Mouse (Mus musculus) stomach, embryonic 16.5 days (tissue): Measurements from ENCODE around the gene Map3k5. TPM values are rescaled to one million over a fixed set of nuclear protein-coding genes. Genes with fewer than 3 reads are reported as not detected.

Experiments used
- ATAC-seq: fragments of 200-750 bp; cut with Nextera tagmentation; 2 replicates; pipeline ENCODE4 v1.8.0; 2017; ENCODE audit warnings: moderate number of reproducible peaks, moderate TSS enrichment; ENCODE audit not compliant: insufficient read depth, low FRiP score
- H3K27ac ChIP-seq: fragments of 300-500 bp; sonication (generic); 2 replicates; pipeline ENCODE4 v1.5.1; 2014; ENCODE audit warnings: low read length
- H3K27me3 ChIP-seq: fragments of 300-500 bp; sonication (generic); 2 replicates; pipeline ENCODE4 v1.6.1; 2014; ENCODE audit warnings: low read length, control low read depth, mixed read lengths; ENCODE audit not compliant: control insufficient read depth, insufficient read depth
- H3K36me3 ChIP-seq: fragments of 300-500 bp; sonication (generic); 2 replicates; pipeline ENCODE4 v1.6.1; 2014; ENCODE audit warnings: low read length; ENCODE audit not compliant: control insufficient read depth, insufficient read depth
- H3K4me1 ChIP-seq: fragments of 300-500 bp; sonication (generic); 2 replicates; pipeline ENCODE4 v1.6.1; 2014; ENCODE audit warnings: low read length, control low read depth, mixed read lengths; ENCODE audit not compliant: control insufficient read depth, insufficient read depth
- H3K4me2 ChIP-seq: fragments of 300-500 bp; sonication (generic); 2 replicates; pipeline ENCODE4 v1.6.1; 2014; ENCODE audit warnings: low read depth, low read length, mixed read lengths
- H3K4me3 ChIP-seq: fragments of 300-500 bp; sonication (generic); replicated peaks from 2 replicates; pipeline ENCODE4 v1.5.1; 2014; ENCODE audit warnings: mild to moderate bottlenecking, low read length
- H3K9ac ChIP-seq: fragments of 300-500 bp; sonication (generic); 2 replicates; pipeline ENCODE4 v1.6.1; 2014; ENCODE audit warnings: low read length
- H3K9me3 ChIP-seq: fragments of 300-500 bp; sonication (generic); replicated peaks from 2 replicates; pipeline ENCODE4 v1.6.1; 2016; ENCODE audit warnings: low read length, control low read depth; ENCODE audit not compliant: control insufficient read depth
- WGBS: fragments of 180-500 bp; shearing (Covaris S2); extraction: QIAGEN DNeasy Blood & Tissue Kit; methylation state at CpG from one replicate; pipeline ENCODE4 v1.1.7; 2014; 5-methylcytosine and 5-hydroxymethylcytosine counted together
- polyA plus RNA-seq: library from polyadenylated mRNA; unstranded; fragments of >200 nt; fragmentation: Nextera tagmentation; extraction: Ambion mirVana; gene quantifications from 2 replicates; pipeline ENCODE4 v1.2.1, GENCODE M21; 2015

Map3k5 gene
- polyA plus RNA-seq, 1 experiment from 2014 or later: 2.7 TPM

DNA sequence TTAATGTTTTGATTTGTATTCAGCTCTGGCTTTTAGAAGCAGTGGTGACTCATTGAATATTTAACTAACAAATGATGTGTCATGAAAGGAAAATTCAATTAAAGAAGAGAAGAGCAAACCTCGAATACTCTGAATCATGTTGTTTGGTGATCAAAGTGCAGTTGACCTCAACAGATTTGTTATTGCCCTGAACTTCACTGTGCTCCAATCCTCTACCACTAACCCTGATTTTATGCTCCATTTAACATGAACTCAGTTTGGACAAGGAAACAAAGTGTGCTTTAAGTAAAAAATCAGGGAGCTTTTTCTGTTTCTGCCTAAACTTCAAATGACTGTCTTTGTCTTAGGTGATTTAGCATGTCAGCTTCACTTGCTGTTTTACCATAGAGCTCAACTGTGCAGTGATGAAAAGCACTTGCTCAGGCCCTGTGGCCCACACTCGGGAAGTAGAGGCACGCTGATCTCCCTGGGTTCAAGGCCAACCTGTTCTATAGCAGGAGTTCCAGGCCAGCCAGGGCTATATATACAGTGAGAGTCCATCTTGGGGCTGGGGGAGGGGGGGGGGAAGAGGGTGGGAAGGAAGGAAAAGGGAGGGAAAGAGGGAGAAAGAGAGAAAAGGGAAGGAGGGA is 57.1 kb downstream of the Map3k5 start:
- no peaks in the 10 kb centered on the region for H3K4me1 ChIP-seq
- H3K9me3 ChIP-seq: no peaks in the 10 kb centered on the region
- WGBS: 54% methylated on average over 3 of the region's 3 CpGs
- no peak overlapping the region for H3K4me3 ChIP-seq
- H3K9ac ChIP-seq: no peak overlapping the region
- no peak overlapping the region for H3K27ac ChIP-seq
- peaks cover 4% of the 10 kb centered on the region; the same call in 1 of the 2 replicates for H3K36me3 ChIP-seq
- no peak for ATAC-seq
- no peak overlapping the region for H3K4me2 ChIP-seq
- no peaks in the 10 kb centered on the region for H3K27me3 ChIP-seq

DNA sequence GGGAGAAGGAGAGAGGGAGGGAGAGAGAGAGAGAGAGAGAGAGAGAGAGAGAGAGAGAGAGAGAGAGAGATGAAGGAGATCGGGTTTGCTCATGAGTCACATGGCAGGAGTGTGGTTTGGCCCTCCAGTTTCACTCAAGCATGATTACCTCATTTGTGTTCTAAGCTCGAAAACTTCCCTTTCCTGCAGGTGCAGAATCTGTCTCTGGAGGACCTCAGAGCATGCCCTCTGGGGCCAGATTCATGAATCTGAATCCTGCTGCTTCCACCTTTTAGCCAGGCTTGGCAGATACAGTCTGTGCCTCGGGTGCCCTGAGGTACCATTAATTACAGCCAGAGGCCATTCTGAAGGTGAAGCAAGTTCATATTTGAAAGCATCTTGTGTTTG is 57.6 kb downstream of the Map3k5 start:
- Histone ChIP-seq H3K9ac (no peak overlapping the region), H3K27ac (no peak overlapping the region), H3K4me1 (no peaks in the 10 kb centered on the region), H3K4me2 (no peak overlapping the region), H3K27me3 (no peaks in the 10 kb centered on the region), H3K4me3 (no peak overlapping the region), H3K9me3 (no peaks in the 10 kb centered on the region), H3K36me3 (no peaks in the 10 kb centered on the region)
- 9% methylated on average over 3 of the region's 3 CpGs for WGBS
- no peak for ATAC-seq

DNA sequence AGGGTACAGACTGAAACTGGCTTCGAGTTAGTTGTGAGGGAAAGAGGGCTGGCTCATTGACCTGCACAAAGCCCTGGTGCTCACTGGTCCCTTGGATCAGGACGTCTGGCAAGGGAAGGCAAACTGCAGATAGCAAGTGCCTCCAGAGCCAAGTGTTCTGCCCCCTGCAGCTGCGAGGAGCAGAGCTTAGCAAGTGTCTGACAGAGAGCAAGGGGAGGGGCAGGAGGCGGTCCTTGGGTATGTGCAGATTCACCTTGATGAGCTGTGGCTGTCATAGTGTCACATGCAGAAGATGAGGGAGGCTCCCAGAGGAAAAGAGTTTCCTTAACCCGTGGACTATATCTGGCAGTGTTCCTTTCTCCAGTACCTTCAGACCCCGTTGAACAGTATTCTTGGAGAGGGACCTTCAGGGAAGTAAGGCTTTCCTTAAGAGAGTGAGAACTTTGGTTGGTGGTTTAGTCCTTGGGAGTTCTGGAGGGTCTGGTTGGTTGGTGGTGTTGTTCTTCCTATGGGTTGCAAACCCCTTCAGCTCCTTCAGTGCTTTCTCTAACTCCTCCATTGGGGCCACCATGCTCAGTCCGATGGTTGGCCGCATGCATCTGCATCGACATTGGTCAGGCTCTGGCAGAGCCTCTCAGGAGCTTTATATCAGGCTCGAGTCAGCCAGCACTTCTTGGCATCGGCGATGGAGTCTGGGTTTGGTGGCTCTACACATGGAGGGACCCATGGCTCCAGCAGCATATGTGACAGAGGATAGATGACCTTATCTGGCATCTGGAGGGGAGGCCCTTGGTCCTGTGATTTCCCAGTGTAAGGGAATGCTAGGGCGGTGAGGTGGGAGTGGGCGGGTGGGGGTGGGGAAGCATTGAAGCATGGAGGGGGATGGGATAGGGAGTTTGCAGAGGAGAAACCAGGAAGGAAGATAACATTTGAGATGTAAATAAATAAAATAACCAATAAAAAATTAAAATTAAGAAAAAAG is 60.5 kb downstream of the Map3k5 start:
- Histone ChIP-seq H3K27ac (no peak overlapping the region), H3K4me1 (no peaks in the 10 kb centered on the region), H3K36me3 (no peaks in the 10 kb centered on the region), H3K4me3 (no peak overlapping the region), H3K4me2 (no peak overlapping the region), H3K9me3 (no peaks in the 10 kb centered on the region), H3K9ac (no peak overlapping the region), H3K27me3 (no peaks in the 10 kb centered on the region)
- no peak for ATAC-seq
- 67% methylated on average over 14 of the region's 14 CpGs for WGBS

DNA sequence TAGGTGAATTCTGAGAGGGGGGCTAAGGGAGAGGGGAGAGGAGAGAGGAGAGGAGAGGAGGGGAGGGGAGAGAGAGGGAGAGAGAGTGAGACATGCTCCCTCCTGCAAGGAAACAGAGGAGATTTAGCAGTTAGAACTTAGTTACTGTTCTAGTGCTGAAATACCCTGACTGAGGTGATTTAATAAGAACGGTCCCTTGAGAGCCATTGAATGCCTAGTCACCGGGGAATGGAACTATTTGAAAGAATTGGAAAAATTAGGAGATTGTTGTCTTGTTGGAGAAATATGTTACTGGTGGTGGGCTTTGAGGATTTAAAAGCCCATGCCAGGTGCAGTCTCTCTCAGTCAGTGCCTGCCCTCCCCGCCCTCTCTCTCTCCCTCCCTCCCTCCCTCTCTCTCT is 61.9 kb downstream of the Map3k5 start:
- no peaks in the 10 kb centered on the region for H3K27me3 ChIP-seq
- no peak overlapping the region for H3K27ac ChIP-seq
- H3K9ac ChIP-seq: no peak overlapping the region
- no peaks in the 10 kb centered on the region for H3K4me1 ChIP-seq
- H3K9me3 ChIP-seq: no peaks in the 10 kb centered on the region
- H3K4me3 ChIP-seq: no peak overlapping the region
- H3K36me3 ChIP-seq: no peaks in the 10 kb centered on the region
- no peak for ATAC-seq
- no peak overlapping the region for H3K4me2 ChIP-seq
- 76% methylated on average over 3 of the region's 3 CpGs for WGBS

- Histone ChIP-seq H3K27me3 (no peaks in the 10 kb centered on the region), H3K27ac (no peak overlapping the region), H3K4me3 (no peak overlapping the region), H3K9ac (no peak overlapping the region), H3K4me2 (no peak overlapping the region), H3K36me3 (no peaks in the 10 kb centered on the region), H3K9me3 (no peaks in the 10 kb centered on the region), H3K4me1 (no peaks in the 10 kb centered on the region; the same call in 1 of the 2 replicates)
- WGBS: 66% methylated on average over 4 of the region's 4 CpGs
- no peak for ATAC-seq
These were observed 65.6 kb downstream of the Map3k5 start for GRCm38 (mm10) chr10:19999703-20000407.

DNA sequence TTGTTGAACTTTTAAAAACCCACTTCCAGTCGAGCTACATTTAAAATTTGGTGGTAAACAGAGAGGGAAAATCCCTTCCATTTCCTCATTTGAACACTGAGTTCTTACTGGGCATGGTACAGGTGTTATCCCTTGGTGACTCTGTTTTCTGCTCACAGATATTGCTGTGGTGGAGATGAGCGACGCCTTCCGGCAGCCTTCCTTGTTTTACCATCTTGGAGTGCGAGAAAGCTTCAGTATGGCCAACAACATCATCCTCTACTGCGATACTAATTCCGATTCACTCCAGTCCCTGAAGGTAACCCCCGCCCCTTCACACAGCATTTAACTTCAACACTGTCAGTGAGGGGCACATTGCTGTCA is 66.1 kb downstream of the Map3k5 start:
- no peak overlapping the region for H3K4me3 ChIP-seq
- H3K36me3 ChIP-seq: no peaks in the 10 kb centered on the region
- WGBS: 84% methylated on average over 8 of the region's 8 CpGs
- H3K4me1 ChIP-seq: no peaks in the 10 kb centered on the region; the same call in 1 of the 2 replicates
- H3K9ac ChIP-seq: no peak overlapping the region
- ATAC-seq: no peak
- no peaks in the 10 kb centered on the region for H3K9me3 ChIP-seq
- no peak overlapping the region for H3K4me2 ChIP-seq
- H3K27me3 ChIP-seq: no peaks in the 10 kb centered on the region
- H3K27ac ChIP-seq: no peak overlapping the region

- no peaks in the 10 kb centered on the region for H3K36me3 ChIP-seq
- no peaks in the 10 kb centered on the region for H3K9me3 ChIP-seq
- WGBS: 48% methylated on average over 5 of the region's 5 CpGs
- H3K4me1 ChIP-seq: no peaks in the 10 kb centered on the region; the same call in 1 of the 2 replicates
- no peak for ATAC-seq
- no peaks in the 10 kb centered on the region for H3K27me3 ChIP-seq
- no peak overlapping the region for H3K9ac ChIP-seq
- H3K27ac ChIP-seq: no peak overlapping the region
- H3K4me2 ChIP-seq: no peak overlapping the region
- no peak overlapping the region for H3K4me3 ChIP-seq
These were observed 67.7 kb downstream of the Map3k5 start for GRCm38 (mm10) chr10:20001990-20002389.

- no peak overlapping the region for H3K4me3 ChIP-seq
- WGBS: 65% methylated on average over 5 of the region's 5 CpGs
- no peak for ATAC-seq
- H3K9me3 ChIP-seq: no peaks in the 10 kb centered on the region
- H3K27me3 ChIP-seq: no peaks in the 10 kb centered on the region
- no peak overlapping the region for H3K4me2 ChIP-seq
- H3K9ac ChIP-seq: no peak overlapping the region
- no peaks in the 10 kb centered on the region for H3K36me3 ChIP-seq
- no peak overlapping the region for H3K27ac ChIP-seq
- H3K4me1 ChIP-seq: no peaks in the 10 kb centered on the region; the same call in 1 of the 2 replicates
These were observed 68.7 kb downstream of the Map3k5 start for GRCm38 (mm10) chr10:20003006-20003405.

GRCm38 (mm10) chr10:20004786-20005185 is 70.5 kb downstream of the Map3k5 start:
- WGBS: 68% methylated on average over 4 of the region's 4 CpGs
- Histone ChIP-seq H3K9ac (no peak overlapping the region), H3K27me3 (no peaks in the 10 kb centered on the region), H3K4me1 (no peaks in the 10 kb centered on the region; the same call in 1 of the 2 replicates), H3K27ac (no peak overlapping the region), H3K36me3 (no peaks in the 10 kb centered on the region), H3K9me3 (no peaks in the 10 kb centered on the region), H3K4me3 (no peak overlapping the region), H3K4me2 (no peak overlapping the region)
- no peak for ATAC-seq
